7 mouse cellular contexts compared by ENCODE assay signal in genomic region chr16:16870617-16871331, GRCm38 (mm10). TPM values are rescaled to one million over a fixed set of nuclear protein-coding genes. Genes with fewer than 3 reads are reported as not detected.
DNase-seq lines count a peak whose midpoint lies in the region; ATAC-seq and TF ChIP-seq lines count a peak whose summit lies in the region.

Top3b (plus strand) TSS chr16:16870736.
Vpreb1 (minus strand) TSS chr16:16870843.

- peak; percentile 57; the same call in 1 of the 2 replicates for TF ChIP-seq POLR2A in small intestine, adult 2 months (IDR thresholded peaks at IDR 0.05; ENCODE audit: low read depth, low read length)

- H3K27ac ChIP-seq in embryonic facial prominence, embryonic 10.5 days (replicated peaks) = peak within 1 kb of the TSS; percentile 95
- peak within 1 kb of the TSS; percentile 96 for H3K27ac ChIP-seq in intestine, postnatal 0 days (ENCODE audit: low read depth, low read length)
- H3K27ac ChIP-seq in midbrain, embryonic 12.5 days (replicated peaks) = peak within 1 kb of the TSS; percentile 95
- H3K27ac ChIP-seq in small intestine, adult 2 months (ENCODE audit: insufficient read depth, low read depth, low read length) = peak within 1 kb of the TSS; percentile 66

- peak; percentile 51 for TF ChIP-seq CTCF in intestine, postnatal 0 days (IDR thresholded peaks at IDR 0.05; ENCODE audit: low read depth)
- TF ChIP-seq CTCF in small intestine, adult 2 months (IDR thresholded peaks at IDR 0.05; ENCODE audit: extremely low read depth, insufficient read length, insufficient replicate concordance, low read depth, low read length) = peak; percentile 32; the same call in 1 of the 2 replicates

- H3K36me3 ChIP-seq in embryonic facial prominence, embryonic 10.5 days (replicated peaks) = peaks cover 12% of the 10 kb centered on the region
- no peaks in the 10 kb centered on the region for H3K36me3 ChIP-seq in intestine, postnatal 0 days (ENCODE audit: control insufficient read depth, insufficient read depth)
- H3K36me3 ChIP-seq in midbrain, embryonic 12.5 days = peaks cover 6% of the 10 kb centered on the region
- H3K36me3 ChIP-seq in small intestine, adult 2 months (ENCODE audit: control insufficient read depth, insufficient read depth, low read length) = no peaks in the 10 kb centered on the region; the same call in 1 of the 2 replicates

- intact Hi-C loops in left cerebral cortex, postnatal 4 days (cut with DNase I) = no loop called here

- WGBS in embryonic facial prominence, embryonic 10.5 days = under 1% methylated on average over 49 of the region's 49 CpGs
- under 1% methylated on average over 48 of the region's 49 CpGs for WGBS in intestine, postnatal 0 days
- under 1% methylated on average over 47 of the region's 49 CpGs for WGBS in midbrain, embryonic 12.5 days
- WGBS in small intestine, adult 2 months = under 1% methylated on average over 49 of the region's 49 CpGs

- H3K9me3 ChIP-seq in embryonic facial prominence, embryonic 10.5 days = 0 out of 2 replicates have a peak, but pooled peaks cover under 1% of the 10 kb centered on the region
- no peaks in the 10 kb centered on the region for H3K9me3 ChIP-seq in intestine, postnatal 0 days (ENCODE audit: control insufficient read depth)
- peaks cover under 1% of the 10 kb centered on the region; the same call in 1 of the 2 replicates for H3K9me3 ChIP-seq in midbrain, embryonic 12.5 days

- peak within 1 kb of the TSS; percentile 83 for H3K4me3 ChIP-seq in embryonic facial prominence, embryonic 10.5 days
- H3K4me3 ChIP-seq in intestine, postnatal 0 days (ENCODE audit: low read depth, low read length) = peak within 1 kb of the TSS; percentile 93
- H3K4me3 ChIP-seq in midbrain, embryonic 12.5 days = peak within 1 kb of the TSS; percentile 77
- peak within 1 kb of the TSS; percentile 92 for H3K4me3 ChIP-seq in small intestine, adult 2 months (ENCODE audit: low read depth, low read length)

- peak within 1 kb of the TSS; percentile 88 for H3K9ac ChIP-seq in intestine, postnatal 0 days (ENCODE audit: low read depth, low read length)
- peak within 1 kb of the TSS; percentile 86 for H3K9ac ChIP-seq in midbrain, embryonic 12.5 days (replicated peaks)

- H3K4me1 ChIP-seq in embryonic facial prominence, embryonic 10.5 days = peaks cover 16% of the 10 kb centered on the region
- no peaks in the 10 kb centered on the region for H3K4me1 ChIP-seq in intestine, postnatal 0 days (replicated peaks; ENCODE audit: control insufficient read depth, insufficient read depth, low read length)
- peaks cover 15% of the 10 kb centered on the region for H3K4me1 ChIP-seq in midbrain, embryonic 12.5 days
- H3K4me1 ChIP-seq in small intestine, adult 2 months (ENCODE audit: control insufficient read depth, insufficient read depth, insufficient read length, low read length) = no peaks in the 10 kb centered on the region

- peak; percentile 91 for DNase-seq in adrenal gland, postnatal 10 days
- peak; percentile 96 for DNase-seq in embryonic facial prominence, embryonic 10.5 days (ENCODE audit: low spot score)
- peak; percentile 57 for DNase-seq in gonadal fat pad, adult 2 months (ENCODE audit: low read depth)
- peak; percentile 91 for DNase-seq in left cerebral cortex, postnatal 4 days

- H3K27me3 ChIP-seq in embryonic facial prominence, embryonic 10.5 days (replicated peaks; ENCODE audit: low read depth, poor library complexity, severe bottlenecking) = no peaks in the 10 kb centered on the region
- H3K27me3 ChIP-seq in intestine, postnatal 0 days (replicated peaks; ENCODE audit: control insufficient read depth, insufficient read depth, low read length) = no peaks in the 10 kb centered on the region
- no peaks in the 10 kb centered on the region for H3K27me3 ChIP-seq in midbrain, embryonic 12.5 days
- no peaks in the 10 kb centered on the region for H3K27me3 ChIP-seq in small intestine, adult 2 months (ENCODE audit: control insufficient read depth, insufficient read depth, low read length)

- peak within 1 kb of the TSS; percentile 82 for H3K4me2 ChIP-seq in intestine, postnatal 0 days (replicated peaks; ENCODE audit: low read depth)
- H3K4me2 ChIP-seq in midbrain, embryonic 12.5 days (replicated peaks) = peak within 1 kb of the TSS; percentile 68

- peak; percentile 96 for ATAC-seq in intestine, postnatal 0 days
- peak; percentile 96 for ATAC-seq in midbrain, embryonic 12.5 days (ENCODE audit: low FRiP score, low read depth)

RNA-seq across cellular contexts. Expression of gene Top3b, which starts in this region (rescaled TPM):
- 10 to 100 TPM; 58.1 to 69.8 TPM for total RNA-seq in adrenal gland, postnatal 10 days (2021)
- 71.7 and 78.5 TPM in 2 replicates for polyA plus RNA-seq in embryonic facial prominence, embryonic 10.5 days (2016; fragmentation: Nextera tagmentation; extraction: Ambion mirVana)
- polyA plus RNA-seq in gonadal fat pad, adult 2 months (2012; rRNA removed) = 69.1 and 76.1 TPM in 2 replicates
- polyA plus RNA-seq in intestine, postnatal 0 days (2015; fragmentation: Nextera tagmentation; extraction: Ambion mirVana) = 24.3 and 25.1 TPM in 2 replicates
- total RNA-seq in left cerebral cortex, postnatal 4 days (2021) = 10 to 100 TPM; 57.1 to 78.2 TPM
- polyA plus RNA-seq in midbrain, embryonic 12.5 days (2016; fragmentation: Nextera tagmentation; extraction: Ambion mirVana) = 70.1 and 74.8 TPM in 2 replicates
- polyA plus RNA-seq in small intestine, adult 2 months (2012; rRNA removed) = 23.3 and 42.9 TPM in 2 replicates

RNA-seq across cellular contexts. Expression of gene Vpreb1, which starts in this region (rescaled TPM):
- total RNA-seq in adrenal gland, postnatal 10 days (2021) = 1 to 10 TPM in 1 of 2 experiments, under 1 TPM in 1; 0.55 to 1.2 TPM
- polyA plus RNA-seq in embryonic facial prominence, embryonic 10.5 days (2016; fragmentation: Nextera tagmentation; extraction: Ambion mirVana) = 1.4 and 2.7 TPM in 2 replicates
- polyA plus RNA-seq in gonadal fat pad, adult 2 months (2012; rRNA removed) = 2.6 and 2.7 TPM in 2 replicates
- polyA plus RNA-seq in intestine, postnatal 0 days (2015; fragmentation: Nextera tagmentation; extraction: Ambion mirVana) = 0.73 and 1.5 TPM in 2 replicates
- under 1 TPM in 1 of 2 experiments, not detected in 1; 0.52 TPM for total RNA-seq in left cerebral cortex, postnatal 4 days (2021)
- 0.79 and 1.6 TPM in 2 replicates for polyA plus RNA-seq in midbrain, embryonic 12.5 days (2016; fragmentation: Nextera tagmentation; extraction: Ambion mirVana)
- 3.3 and 4.5 TPM in 2 replicates for polyA plus RNA-seq in small intestine, adult 2 months (2012; rRNA removed)

Comparison
In these comparisons a context has a peak if more than half of its experiments do, and no peak if none do; other contexts are left out.
1. Peak in every context shown above with its lines: DNase-seq, ATAC-seq, H3K4me3 ChIP-seq and H3K27ac ChIP-seq.